Mouse (Mus musculus) lung, adult 2 months (tissue): ENCODE results near the gene Mtss1l.

Source experiments
- CTCF ChIP-seq: fragments of 200-500 bp; IDR thresholded peaks from 2 replicates; pipeline ENCODE4 v1.5.1; 2011; ENCODE audit warnings: mild to moderate bottlenecking, low read length, control low read depth; ENCODE audit not compliant: insufficient read depth
- POLR2A ChIP-seq: fragments of 200-500 bp; IDR thresholded peaks from 2 replicates; pipeline ENCODE4 v1.6.1; 2011; ENCODE audit warnings: low read depth, mild to moderate bottlenecking, control low read depth, low read length, borderline replicate concordance; ENCODE audit errors: extremely low read depth

DNA sequence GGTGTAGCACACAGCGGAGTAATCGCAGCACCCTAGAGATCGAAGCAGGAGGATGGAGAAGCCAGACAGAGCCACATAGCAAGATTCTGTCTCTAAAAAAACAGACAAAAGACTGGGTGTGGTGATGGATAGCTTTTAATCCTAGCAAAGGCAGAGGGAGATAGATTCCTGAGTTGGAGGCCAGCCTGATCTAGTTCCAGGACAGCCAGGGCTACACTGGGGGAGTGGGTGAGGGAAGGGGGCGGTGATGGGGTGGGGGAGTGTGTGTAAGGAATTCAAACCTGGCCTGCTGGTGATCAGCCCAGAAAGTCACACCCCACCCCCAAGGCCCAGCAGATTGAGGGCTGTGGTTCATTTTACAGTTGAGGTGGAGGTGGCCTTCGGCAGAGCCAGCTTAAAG is 34.9 kb downstream of the Mtss1l start:
- TF ChIP-seq CTCF (no peak), POLR2A (no peak)
